Mouse (Mus musculus): Measurements from ENCODE around the gene Kcnd3. TPM values are rescaled to one million over a fixed set of nuclear protein-coding genes. Genes with fewer than 3 reads are reported as not detected.

Gene Kcnd3
- polyA plus RNA-seq, 1 experiment: 0.58 TPM

- DNase-seq: no peak
- 77% methylated on average over 8 of the region's 8 CpGs for WGBS
- H3K4me1 ChIP-seq (replicated peaks; ENCODE audit: control insufficient read depth, insufficient read depth, low read length): no peaks in the 10 kb centered on the region
- TF ChIP-seq POLR2A (IDR thresholded peaks at IDR 0.05; ENCODE audit: control insufficient read depth, extremely low read depth, insufficient read depth, low read length, poor library complexity) (no peak), CTCF (IDR thresholded peaks at IDR 0.05; ENCODE audit: borderline replicate concordance, control insufficient read depth, extremely low read depth, insufficient read depth, low read length, poor library complexity) (no peak)
- H3K27me3 ChIP-seq (ENCODE audit: control insufficient read depth, insufficient read depth, low read length): no peaks in the 10 kb centered on the region
- H3K27ac ChIP-seq (ENCODE audit: control insufficient read depth, insufficient read depth, low read length): no peak overlapping the region
- no peak overlapping the region for H3K4me3 ChIP-seq (ENCODE audit: control insufficient read depth, insufficient read depth, low read length)
- no peaks in the 10 kb centered on the region for H3K36me3 ChIP-seq (ENCODE audit: control insufficient read depth, insufficient read depth, low read length)
These were observed 196.9 kb downstream of the Kcnd3 start for GRCm38 (mm10) chr3:105648889-105649567.

GRCm38 (mm10) chr3:105653544-105654380, 201.6 kb downstream of the Kcnd3 start:
- WGBS: 71% methylated on average over 13 of the region's 13 CpGs
- Histone ChIP-seq H3K27ac (ENCODE audit: control insufficient read depth, insufficient read depth, low read length) (no peak overlapping the region), H3K4me3 (ENCODE audit: control insufficient read depth, insufficient read depth, low read length) (no peak overlapping the region), H3K36me3 (ENCODE audit: control insufficient read depth, insufficient read depth, low read length) (no peaks in the 10 kb centered on the region), H3K27me3 (ENCODE audit: control insufficient read depth, insufficient read depth, low read length) (no peaks in the 10 kb centered on the region), H3K4me1 (replicated peaks; ENCODE audit: control insufficient read depth, insufficient read depth, low read length) (no peaks in the 10 kb centered on the region)
- TF ChIP-seq POLR2A (IDR thresholded peaks at IDR 0.05; ENCODE audit: control insufficient read depth, extremely low read depth, insufficient read depth, low read length, poor library complexity) (no peak), CTCF (IDR thresholded peaks at IDR 0.05; ENCODE audit: borderline replicate concordance, control insufficient read depth, extremely low read depth, insufficient read depth, low read length, poor library complexity) (no peak)
- DNase-seq: no peak

- DNase-seq: no peak
- H3K27ac ChIP-seq (ENCODE audit: control insufficient read depth, insufficient read depth, low read length): no peak overlapping the region
- H3K4me1 ChIP-seq (replicated peaks; ENCODE audit: control insufficient read depth, insufficient read depth, low read length): no peaks in the 10 kb centered on the region
- TF ChIP-seq POLR2A (IDR thresholded peaks at IDR 0.05; ENCODE audit: control insufficient read depth, extremely low read depth, insufficient read depth, low read length, poor library complexity): no peak
- no peak for TF ChIP-seq CTCF (IDR thresholded peaks at IDR 0.05; ENCODE audit: borderline replicate concordance, control insufficient read depth, extremely low read depth, insufficient read depth, low read length, poor library complexity)
- no peaks in the 10 kb centered on the region for H3K27me3 ChIP-seq (ENCODE audit: control insufficient read depth, insufficient read depth, low read length)
- WGBS: 95% methylated on average over 11 of the region's 11 CpGs
- H3K36me3 ChIP-seq (ENCODE audit: control insufficient read depth, insufficient read depth, low read length): no peaks in the 10 kb centered on the region
- no peak overlapping the region for H3K4me3 ChIP-seq (ENCODE audit: control insufficient read depth, insufficient read depth, low read length)
These were observed 203.0 kb downstream of the Kcnd3 start for GRCm38 (mm10) chr3:105655031-105655585.

GRCm38 (mm10) chr3:105660530-105660929, 208.4 kb downstream of the Kcnd3 start:
- no peak for TF ChIP-seq POLR2A (IDR thresholded peaks at IDR 0.05; ENCODE audit: control insufficient read depth, extremely low read depth, insufficient read depth, low read length, poor library complexity)
- no peak for TF ChIP-seq CTCF (IDR thresholded peaks at IDR 0.05; ENCODE audit: borderline replicate concordance, control insufficient read depth, extremely low read depth, insufficient read depth, low read length, poor library complexity)
- no peaks in the 10 kb centered on the region for H3K36me3 ChIP-seq (ENCODE audit: control insufficient read depth, insufficient read depth, low read length)
- no peak overlapping the region for H3K27ac ChIP-seq (ENCODE audit: control insufficient read depth, insufficient read depth, low read length)
- no peak for DNase-seq
- 51% methylated on average over 2 of the region's 2 CpGs for WGBS
- H3K4me1 ChIP-seq (replicated peaks; ENCODE audit: control insufficient read depth, insufficient read depth, low read length): peaks cover 6% of the 10 kb centered on the region
- H3K4me3 ChIP-seq (ENCODE audit: control insufficient read depth, insufficient read depth, low read length): no peak overlapping the region
- H3K27me3 ChIP-seq (ENCODE audit: control insufficient read depth, insufficient read depth, low read length): no peaks in the 10 kb centered on the region

- Histone ChIP-seq H3K4me1 (replicated peaks; ENCODE audit: control insufficient read depth, insufficient read depth, low read length) (peaks cover 6% of the 10 kb centered on the region), H3K36me3 (ENCODE audit: control insufficient read depth, insufficient read depth, low read length) (no peaks in the 10 kb centered on the region), H3K27ac (ENCODE audit: control insufficient read depth, insufficient read depth, low read length) (peak overlapping the region; percentile 62; the same call in 1 of the 2 replicates), H3K27me3 (ENCODE audit: control insufficient read depth, insufficient read depth, low read length) (no peaks in the 10 kb centered on the region), H3K4me3 (ENCODE audit: control insufficient read depth, insufficient read depth, low read length) (no peak overlapping the region)
- DNase-seq: peak; percentile 6
- 80% methylated on average over 8 of the region's 8 CpGs for WGBS
- TF ChIP-seq POLR2A (IDR thresholded peaks at IDR 0.05; ENCODE audit: control insufficient read depth, extremely low read depth, insufficient read depth, low read length, poor library complexity) (no peak), CTCF (IDR thresholded peaks at IDR 0.05; ENCODE audit: borderline replicate concordance, control insufficient read depth, extremely low read depth, insufficient read depth, low read length, poor library complexity) (no peak)
These were observed 210.9 kb downstream of the Kcnd3 start for GRCm38 (mm10) chr3:105663043-105663442.

GRCm38 (mm10) chr3:105665105-105665765, 213.1 kb downstream of the Kcnd3 start:
- TF ChIP-seq POLR2A (IDR thresholded peaks at IDR 0.05; ENCODE audit: control insufficient read depth, extremely low read depth, insufficient read depth, low read length, poor library complexity) (no peak), CTCF (IDR thresholded peaks at IDR 0.05; ENCODE audit: borderline replicate concordance, control insufficient read depth, extremely low read depth, insufficient read depth, low read length, poor library complexity) (no peak)
- no peaks in the 10 kb centered on the region for H3K36me3 ChIP-seq (ENCODE audit: control insufficient read depth, insufficient read depth, low read length)
- WGBS: 90% methylated on average over 9 of the region's 9 CpGs

More at GRCm38 (mm10) chr3:105665105-105665765, 213.1 kb downstream of the Kcnd3 start:
- Histone ChIP-seq H3K4me3 (ENCODE audit: control insufficient read depth, insufficient read depth, low read length) (no peak overlapping the region), H3K4me1 (replicated peaks; ENCODE audit: control insufficient read depth, insufficient read depth, low read length) (peaks cover 6% of the 10 kb centered on the region), H3K27ac (ENCODE audit: control insufficient read depth, insufficient read depth, low read length) (no peak overlapping the region), H3K27me3 (ENCODE audit: control insufficient read depth, insufficient read depth, low read length) (no peaks in the 10 kb centered on the region)
- no peak for DNase-seq

Measured in thymus, adult 2 months (tissue).